Mouse (Mus musculus) adrenal gland, postnatal 36 days (tissue): ENCODE measurements around the gene Arhgdia. TPM values are rescaled to one million over a fixed set of nuclear protein-coding genes. Genes with fewer than 3 reads are reported as not detected.

Source experiments
- DNase-seq, 2 experiments: peaks; one replicate each; pipeline ENCODE4 v3.0.0; 2021; ENCODE audit warnings: mixed read lengths in 1 of 2
- total RNA-seq, 2 experiments: library from RNA; stranded (reverse); gene quantifications; 2 replicates each; pipeline ENCODE4 v1.2.3; 2021

Arhgdia gene
- total RNA-seq, 2 experiments from 2014 or later, result 348 to 361 TPM

DNA sequence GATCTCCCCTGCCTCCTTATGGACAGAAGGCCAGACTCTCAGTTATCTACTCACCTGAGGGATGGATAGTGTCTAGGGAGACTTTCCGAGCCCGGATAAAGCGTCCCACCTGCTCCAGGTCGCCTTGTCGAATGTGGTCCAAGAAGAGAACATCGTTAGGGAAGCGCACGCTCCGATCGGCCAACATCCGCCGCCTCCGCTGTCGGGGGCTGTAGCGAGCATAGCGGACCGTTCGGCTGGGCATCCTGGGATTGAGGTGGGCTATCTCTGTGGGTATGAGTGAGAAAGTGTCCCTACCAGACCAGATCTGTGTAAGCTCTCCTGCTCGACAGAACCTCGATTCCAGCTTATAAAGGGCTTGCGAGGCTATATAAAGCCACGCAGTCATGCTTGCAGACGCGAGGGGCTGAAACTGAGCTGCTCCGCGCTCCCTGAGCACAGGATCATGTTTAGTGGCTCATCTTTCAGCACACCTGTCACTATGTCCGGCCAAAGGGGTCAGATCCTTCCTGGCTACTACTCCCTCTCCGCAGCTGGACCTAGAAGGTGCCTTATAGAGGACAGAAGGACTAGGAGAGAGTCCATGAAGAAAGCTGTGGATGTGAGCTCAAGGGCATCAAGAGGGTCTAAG, 30.5 kb downstream of the Arhgdia start, which contains the start of gene Ppp1r27:
TSS of gene Ppp1r27 (minus strand) at position 323 of the 631 bp plus-strand sequence.
- no peak for DNase-seq

DNA sequence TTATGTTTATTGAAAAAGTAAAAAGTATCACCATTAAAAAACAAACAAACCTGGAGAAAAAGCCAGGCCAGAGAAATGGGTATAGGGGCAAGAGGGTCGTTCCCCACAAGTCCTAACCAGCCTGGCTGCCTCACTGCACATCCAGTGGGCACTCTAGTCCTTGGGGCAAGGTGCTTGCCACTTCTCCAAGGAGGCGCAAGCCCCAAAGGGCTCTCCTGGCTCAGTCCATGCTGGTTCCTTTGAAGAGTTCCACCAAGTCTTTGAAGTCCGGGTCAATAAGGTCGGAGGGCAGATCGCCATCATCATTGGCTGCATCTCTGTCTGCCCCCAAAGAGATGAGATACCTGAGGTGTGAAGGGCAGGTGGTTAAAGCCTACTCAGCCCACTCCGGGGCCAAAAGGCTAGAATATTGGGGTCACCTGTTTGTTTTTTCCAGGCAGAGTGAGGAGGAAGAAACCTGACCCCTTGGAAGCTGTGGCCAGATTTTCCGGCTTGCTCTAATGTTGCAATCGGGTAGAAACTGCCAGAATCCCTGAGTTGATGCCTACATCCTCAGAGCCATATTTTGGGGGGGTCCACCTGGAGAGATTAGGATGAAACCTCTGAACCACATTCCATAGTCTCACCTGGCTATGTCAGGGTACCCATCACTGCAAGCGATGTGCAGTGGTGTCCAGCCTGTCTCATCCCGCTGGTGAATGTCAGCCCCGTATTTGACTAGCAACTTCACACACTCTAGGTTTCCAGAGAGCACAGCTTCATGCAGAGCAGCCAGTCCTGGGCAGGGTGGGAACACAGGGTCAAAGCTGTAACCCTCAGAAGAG, 31.2 kb downstream of the Arhgdia start:
- no peak for DNase-seq

DNA sequence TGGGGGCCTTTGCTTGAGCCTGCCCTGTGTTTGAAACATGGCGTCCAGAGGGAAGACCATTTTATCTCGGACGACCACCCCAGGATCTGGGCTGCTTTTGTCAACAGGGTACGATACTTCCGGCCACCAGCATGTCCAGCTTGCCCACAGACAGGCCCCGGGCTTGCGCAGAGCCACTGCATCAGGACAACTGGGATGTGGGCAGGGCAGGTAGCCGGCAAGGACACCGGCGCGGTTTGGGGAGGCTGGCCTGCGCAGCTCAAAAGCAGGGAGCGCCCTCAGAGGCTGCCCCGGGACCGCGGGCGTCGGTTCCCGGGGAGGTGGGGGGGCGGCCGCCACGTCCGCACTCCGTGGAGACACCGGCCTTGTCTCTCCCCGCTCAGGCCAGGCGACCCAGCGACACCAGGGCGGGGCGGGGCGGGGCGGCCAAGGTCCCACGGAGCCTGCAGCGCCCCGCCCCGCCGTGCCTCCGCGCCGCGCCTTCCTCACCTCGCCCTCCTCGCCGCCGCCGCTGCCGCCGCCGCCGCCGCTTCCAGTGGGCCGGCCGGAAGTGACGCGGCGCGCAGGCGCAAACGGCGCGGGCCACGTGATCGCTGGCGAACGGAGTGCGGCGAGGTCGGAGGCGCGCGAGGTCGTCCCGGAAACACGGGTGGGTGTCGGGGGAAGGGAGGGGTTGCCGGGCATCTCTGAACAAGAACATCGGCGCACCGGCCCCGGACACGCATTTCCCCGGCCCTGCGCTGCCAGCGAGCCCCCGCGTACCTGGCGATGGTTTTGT, 32.1 kb downstream of the Arhgdia start, which contains the start of gene Mcrip1:
TSS of gene Mcrip1 (minus strand) at position 560 of the 778 bp plus-strand sequence.
- peak; percentile 97 to 98 for DNase-seq

- DNase-seq, result no peak
Measured at GRCm38 (mm10) chr11:120548786-120549167, 32.6 kb downstream of the Arhgdia start.

DNA sequence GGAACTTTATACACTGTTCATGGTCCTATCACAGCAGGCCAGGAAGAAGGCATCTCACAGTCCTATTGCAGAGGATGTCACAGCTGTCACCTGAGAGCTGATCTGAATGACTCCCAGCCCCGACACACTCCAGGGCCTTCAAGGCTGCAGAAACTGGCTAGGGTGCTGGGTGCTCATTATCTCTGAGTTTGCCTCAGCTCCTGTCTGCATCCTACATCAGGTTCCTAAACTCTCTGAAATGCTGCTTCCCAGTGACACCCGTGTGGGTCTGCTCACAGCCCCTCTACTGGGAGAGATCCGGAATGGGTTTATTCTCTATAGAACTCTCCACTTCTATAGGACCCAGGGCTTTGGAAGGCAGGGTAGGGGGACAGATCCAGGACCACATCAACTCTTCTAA, 33.2 kb downstream of the Arhgdia start:
- DNase-seq, result no peak

GRCm38 (mm10) chr11:120547469-120547868, 34.0 kb downstream of the Arhgdia start:
- DNase-seq, result no peak

DNA sequence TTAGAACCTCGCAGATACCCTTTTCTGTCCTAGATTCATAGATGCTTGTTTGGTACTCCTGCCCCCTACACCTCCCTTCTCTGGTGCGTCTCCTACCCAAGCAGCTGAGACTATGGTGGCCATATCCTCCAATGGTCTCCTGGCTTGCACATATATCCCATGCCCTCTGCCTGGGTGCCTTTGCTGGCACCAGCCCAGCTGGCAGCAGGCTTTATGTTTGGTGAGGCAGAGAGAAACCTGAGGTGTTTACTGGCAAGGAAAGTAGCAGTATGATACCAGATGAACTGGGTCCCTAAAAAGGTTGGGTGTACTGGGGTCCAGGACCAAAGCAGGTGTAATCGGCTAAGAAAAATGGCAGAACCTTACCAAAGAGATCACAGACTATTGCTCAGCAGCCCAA, 35.5 kb downstream of the Arhgdia start:
- no peak for DNase-seq

DNA sequence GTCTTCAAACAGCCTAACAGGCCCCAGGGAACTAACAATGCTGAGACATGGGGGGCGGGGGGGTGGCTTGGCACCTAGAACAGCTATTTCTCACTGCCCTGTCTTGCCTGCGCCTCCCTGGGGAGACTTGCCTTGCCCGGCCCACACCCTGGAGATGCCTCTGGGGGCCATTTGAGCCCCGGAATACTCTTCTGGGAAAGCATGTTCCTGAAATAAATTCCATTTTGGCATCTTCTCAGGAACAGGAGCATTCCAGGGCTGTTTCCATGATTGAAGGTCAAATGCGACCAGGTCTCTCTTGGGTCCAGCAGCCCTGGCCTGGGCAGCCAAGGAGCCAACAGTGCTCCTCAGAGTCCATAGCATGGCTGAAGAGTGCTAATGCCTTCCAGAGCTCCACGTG, 39.0 kb downstream of the Arhgdia start:
- peak in 1 of 2 experiments; percentile 33 for DNase-seq

GRCm38 (mm10) chr11:120541907-120542306, 39.5 kb downstream of the Arhgdia start:
- DNase-seq, result peak in 1 of 2 experiments; percentile 49

- DNase-seq, result peak in 1 of 2 experiments; percentile 18
Measured at GRCm38 (mm10) chr11:120539285-120540014, 42.0 kb downstream of the Arhgdia start.

GRCm38 (mm10) chr11:120538955-120539284, 42.5 kb downstream of the Arhgdia start:
- DNase-seq, result no peak

GRCm38 (mm10) chr11:120538485-120538884, 42.9 kb downstream of the Arhgdia start:
- DNase-seq, result peak; percentile 45 to 76

GRCm38 (mm10) chr11:120535804-120536203, 45.6 kb downstream of the Arhgdia start:
- DNase-seq, result no peak

DNA sequence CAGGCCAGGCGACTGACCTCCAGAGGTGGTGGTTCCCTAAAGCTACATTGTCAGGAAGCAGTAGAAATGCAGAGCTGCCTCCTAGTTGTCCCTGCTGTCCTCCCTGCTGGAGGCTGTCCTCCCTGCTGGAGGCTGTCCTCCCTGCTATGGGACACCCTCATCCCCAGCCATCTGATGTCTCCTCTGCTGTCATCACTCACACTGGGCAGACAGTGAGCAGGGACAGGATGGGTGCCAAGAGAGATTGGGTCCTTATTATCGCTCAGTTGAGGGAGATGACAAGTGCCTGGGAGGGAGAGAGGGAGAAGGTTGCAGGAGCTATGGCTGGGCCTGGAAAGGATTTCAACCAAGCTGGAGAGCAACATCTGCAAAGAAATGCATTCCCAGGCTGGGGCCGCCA, 46.3 kb downstream of the Arhgdia start:
- DNase-seq, result no peak

DNA sequence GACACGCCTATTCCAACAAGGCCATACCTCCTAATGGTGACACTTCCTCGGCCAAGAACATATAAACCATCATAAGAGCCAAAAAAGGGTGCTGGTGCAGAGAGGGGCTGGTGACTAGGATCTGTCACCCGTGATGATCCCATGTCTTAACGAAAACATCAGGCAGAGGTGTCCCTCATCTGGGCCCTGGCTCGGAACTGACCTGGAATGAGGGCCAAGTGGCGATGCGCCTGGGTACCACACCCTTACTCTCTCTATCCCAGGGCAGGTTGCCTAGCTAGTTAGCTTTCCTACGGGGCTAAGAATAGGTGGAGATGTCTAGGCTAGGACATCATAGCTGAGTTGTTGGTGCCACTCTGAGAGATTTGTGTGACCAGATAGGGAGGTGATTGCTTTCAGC, 47.3 kb downstream of the Arhgdia start:
- no peak for DNase-seq

DNA sequence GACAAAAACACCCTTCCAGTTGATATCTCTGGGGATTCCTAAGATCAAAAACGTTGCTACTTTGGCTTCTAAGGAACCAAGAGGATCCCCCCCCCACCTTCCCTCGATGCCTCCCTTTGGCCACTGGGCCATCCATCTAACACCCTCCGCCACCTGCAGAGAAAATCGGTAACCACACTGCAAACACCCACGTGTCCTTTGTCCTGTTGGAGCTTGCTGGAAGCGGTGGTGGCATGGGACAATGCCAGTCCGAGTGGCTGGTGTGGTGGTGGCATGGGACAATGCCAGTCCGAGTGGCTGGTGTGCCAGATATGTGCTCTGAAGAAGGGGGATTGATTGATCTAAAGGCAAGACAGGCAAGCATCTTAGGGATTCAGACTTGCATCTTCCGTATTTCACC, 49.8 kb downstream of the Arhgdia start:
- DNase-seq, result no peak

GRCm38 (mm10) chr11:120530085-120530964, 51.1 kb downstream of the Arhgdia start, which contains the start of gene Gcgr:
Gene Gcgr, plus strand, starts transcription at chr11:120530699.
- no peak for DNase-seq

- DNase-seq, result no peak
Measured at GRCm38 (mm10) chr11:120528903-120529302, 52.5 kb downstream of the Arhgdia start.
